Mouse (Mus musculus) kidney, postnatal 4 days (tissue): Measurements from ENCODE around the gene Crlf2.

Experiments used
- DNase-seq, 2 experiments: peaks; one replicate each; pipeline ENCODE4 v3.0.0; 2021; ENCODE audit warnings: mixed read lengths in 2 of 2

Crlf2 gene

GRCm38 (mm10) chr5:109558404-109559160 lies at the start of gene Crlf2:
Gene Crlf2, minus strand, starts transcription at chr5:109558993.
- peak; percentile 98 for DNase-seq

DNA sequence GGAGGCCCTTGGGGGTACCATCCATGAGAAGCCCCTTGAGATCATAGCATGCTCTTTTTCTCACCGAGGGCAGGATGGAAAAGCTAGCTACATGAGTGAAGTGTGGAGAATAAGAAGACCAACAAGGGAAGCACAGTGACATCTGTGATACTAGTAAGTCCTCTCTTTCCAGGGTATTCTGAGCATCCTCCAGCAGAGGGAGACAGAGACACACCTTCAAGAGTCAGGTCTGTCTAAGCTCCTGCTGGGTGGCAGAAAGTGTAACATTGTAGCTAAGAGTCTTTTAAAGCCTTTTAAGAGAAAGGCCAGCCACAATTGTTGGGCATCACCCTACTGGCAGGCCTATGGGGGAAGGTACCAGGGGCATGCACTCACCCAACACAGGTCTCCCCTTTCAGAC lies 43.8 kb upstream of the Crlf2 start:
- DNase-seq = peak; percentile 18 to 38

GRCm38 (mm10) chr5:109601080-109601479 lies 42.3 kb upstream of the Crlf2 start:
- peak; percentile 63 to 64 for DNase-seq

GRCm38 (mm10) chr5:109598876-109599275 lies 40.1 kb upstream of the Crlf2 start:
- no peak for DNase-seq

DNA sequence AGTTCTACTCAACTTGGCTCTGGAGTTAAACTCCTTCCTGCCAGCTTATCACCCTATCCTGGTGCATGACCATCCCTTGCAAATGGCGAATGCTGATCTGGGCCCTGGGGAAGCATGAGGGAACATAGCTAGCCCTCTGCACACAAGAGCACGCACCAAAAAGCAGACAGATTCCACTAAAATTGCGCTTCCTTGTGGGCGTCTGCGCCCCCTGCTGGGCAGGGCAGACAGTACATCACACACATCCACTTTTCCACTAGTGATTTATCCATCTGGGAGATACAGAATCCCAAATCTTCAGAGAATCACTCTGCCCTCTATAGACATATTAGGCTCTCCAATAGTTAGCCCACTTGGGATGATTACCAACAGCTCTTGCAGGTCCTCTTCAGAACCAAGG lies 37.9 kb upstream of the Crlf2 start:
- peak; percentile 22 to 28 for DNase-seq

DNA sequence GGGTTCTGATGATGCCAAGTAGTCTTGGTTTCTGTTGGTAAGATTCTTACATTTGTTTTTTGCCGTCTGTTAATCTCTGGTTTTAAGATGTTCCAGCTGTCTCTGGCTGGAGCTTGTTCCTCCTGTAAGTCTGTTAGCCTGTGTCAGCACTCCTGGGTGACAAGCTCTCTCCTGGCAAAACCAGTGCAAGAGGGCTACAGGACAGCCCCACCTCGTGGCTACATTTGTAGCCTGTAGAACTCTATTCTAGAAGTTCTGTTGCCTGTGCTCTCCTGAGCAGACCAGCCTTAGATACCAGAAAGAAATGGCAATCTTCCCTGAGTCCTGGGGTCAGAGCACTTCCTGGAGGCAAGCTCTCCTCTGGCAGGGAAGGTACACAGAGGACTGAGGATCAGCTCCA lies 4.0 kb upstream of the Crlf2 start:
- DNase-seq = no peak

DNA sequence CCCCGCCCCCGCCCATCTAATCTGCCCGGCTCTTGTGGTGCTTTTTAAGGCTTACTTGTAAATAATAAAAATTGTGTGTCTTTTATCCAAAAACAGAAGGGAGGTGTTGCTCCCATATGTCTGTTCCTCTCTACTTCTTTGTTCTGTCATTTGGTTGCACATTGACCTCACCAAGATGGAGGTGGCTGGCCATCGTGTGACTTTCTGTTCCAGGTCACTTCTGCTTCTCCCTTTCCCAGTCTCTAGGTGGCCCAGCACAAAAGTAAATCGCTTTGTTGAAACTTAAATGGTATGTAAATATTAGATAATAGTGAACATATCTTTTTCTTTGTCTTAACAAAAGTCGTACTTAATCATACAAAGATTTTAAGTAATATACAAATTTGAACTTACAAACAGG lies 398 bp upstream of the Crlf2 start:
- no peak for DNase-seq

DNA sequence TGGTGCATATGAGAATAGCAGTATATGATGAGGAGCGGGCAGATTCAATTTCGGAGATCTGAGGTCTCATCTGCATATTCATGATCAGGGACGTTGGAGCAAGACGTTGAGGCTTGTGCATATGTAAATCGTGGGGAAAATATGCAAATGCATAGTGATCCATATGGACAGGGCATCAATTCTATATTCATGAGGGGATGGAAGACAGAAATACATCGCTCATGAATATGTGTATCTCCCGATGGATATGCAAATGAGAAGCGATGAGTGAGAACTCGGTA lies 730 bp downstream of the Crlf2 start:
- DNase-seq = no peak

GRCm38 (mm10) chr5:109557321-109558122 lies 1.3 kb downstream of the Crlf2 start:
- peak; percentile 98 to 99 for DNase-seq

DNA sequence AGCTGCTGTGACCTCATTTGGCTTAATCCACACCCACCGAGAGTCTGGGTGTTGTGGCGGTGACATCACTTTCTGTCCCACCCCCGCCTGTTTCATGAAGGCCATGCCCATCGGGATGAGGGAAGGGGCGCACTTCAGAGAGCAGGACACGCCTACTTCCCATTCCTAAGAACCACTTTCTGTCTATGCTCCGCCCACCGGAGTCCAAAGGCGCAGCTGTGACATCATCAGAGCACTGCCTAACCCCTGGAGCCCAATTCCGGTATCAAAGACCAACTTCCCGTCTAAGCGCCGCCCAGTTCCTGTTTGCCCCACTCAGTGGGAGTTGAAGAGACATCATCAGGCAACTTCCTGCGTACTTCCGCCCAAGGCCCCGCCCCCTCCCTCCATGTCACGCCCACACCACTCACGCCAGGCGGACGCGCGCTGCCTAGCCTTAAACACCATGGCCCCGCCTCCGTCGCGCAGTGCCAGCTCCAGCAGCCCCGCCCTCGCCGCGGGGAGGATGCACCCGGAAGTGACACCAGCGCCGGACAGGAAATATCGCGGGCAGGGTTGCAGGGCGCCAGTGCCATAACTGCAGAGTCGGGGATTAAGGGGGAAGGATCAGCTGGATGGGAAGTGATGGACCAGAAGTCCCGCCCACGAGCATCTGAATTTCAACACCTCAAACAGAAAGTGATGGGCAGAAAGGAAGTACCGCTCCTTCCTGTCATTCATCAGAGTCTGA lies 2.0 kb downstream of the Crlf2 start:
- peak; percentile 94 to 97 for DNase-seq

- peak; percentile 29 to 34 for DNase-seq
Measured at GRCm38 (mm10) chr5:109555676-109556571, 2.9 kb downstream of the Crlf2 start.

DNA sequence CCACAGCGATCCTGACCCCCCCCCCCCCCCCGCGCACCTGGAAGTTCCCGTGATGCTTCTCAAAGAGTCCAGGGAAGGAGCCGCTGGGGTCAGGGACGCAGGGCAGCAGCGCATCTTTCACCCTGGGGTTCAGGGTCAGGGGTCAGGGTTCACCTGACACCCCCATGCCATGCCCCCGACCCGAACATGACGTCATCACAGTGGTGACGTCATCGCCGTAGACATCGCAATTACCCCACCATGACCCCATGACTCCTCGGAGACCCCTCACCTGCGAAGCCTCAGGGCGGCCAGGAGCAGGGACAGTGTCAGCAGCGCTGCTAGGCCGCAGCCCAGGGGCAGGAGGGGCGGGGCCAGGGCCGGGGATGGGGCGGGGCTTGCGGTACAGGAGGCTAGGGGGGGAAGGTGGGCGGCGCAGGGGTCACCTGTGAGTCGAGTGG lies 3.5 kb downstream of the Crlf2 start:
- peak in 1 of 2 experiments; percentile 12 for DNase-seq

DNA sequence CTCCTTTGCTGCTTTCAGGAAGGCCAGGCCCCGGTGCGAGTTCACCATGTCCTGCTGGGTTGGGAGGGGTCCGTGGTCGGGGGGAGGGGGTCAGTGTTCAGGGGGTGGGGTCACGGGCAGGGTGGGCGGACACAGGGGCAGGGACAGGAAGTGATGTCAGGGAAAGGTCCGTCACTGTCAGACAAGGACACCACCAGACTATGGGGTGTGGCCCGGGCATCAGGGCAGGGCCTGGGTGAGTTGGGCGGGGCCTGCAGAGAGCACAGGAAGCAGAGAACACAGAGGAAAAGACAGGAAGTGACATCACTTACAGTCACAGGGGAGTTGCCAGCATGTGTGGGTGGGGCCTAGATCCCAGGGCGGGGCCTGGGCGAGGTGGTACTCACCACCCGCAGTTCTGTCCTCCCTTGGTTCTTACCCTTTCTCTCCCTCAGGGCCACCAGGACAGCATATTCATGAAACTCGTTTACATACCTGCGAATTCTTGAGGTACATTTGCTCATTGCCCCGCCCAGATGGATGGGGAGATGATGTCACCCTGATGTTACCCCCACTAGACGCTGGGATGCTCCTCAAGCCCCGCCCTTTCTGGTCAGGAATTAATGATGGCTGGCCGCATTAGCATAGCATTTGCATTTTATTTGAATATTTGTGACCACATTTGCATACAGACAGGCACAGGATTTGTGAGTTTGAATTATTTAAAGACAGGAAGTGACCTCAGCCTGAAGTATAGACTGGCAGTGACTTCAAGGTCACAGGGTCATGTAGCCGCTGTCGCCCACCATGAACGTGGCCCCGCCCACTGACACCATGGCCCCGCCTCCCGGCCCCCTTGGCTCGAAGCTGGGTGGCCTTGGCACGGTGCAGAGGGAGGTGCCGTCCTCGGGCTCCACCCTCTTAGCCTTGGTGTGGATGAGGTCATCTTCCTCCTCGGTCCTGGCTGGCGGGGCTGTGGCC lies 4.4 kb downstream of the Crlf2 start:
- DNase-seq = peak; percentile 17 to 20

GRCm38 (mm10) chr5:109553160-109553930 lies 5.4 kb downstream of the Crlf2 start:
- DNase-seq = peak; percentile 4 to 18

- DNase-seq = no peak
Measured at GRCm38 (mm10) chr5:109552541-109552940, 6.3 kb downstream of the Crlf2 start.

DNA sequence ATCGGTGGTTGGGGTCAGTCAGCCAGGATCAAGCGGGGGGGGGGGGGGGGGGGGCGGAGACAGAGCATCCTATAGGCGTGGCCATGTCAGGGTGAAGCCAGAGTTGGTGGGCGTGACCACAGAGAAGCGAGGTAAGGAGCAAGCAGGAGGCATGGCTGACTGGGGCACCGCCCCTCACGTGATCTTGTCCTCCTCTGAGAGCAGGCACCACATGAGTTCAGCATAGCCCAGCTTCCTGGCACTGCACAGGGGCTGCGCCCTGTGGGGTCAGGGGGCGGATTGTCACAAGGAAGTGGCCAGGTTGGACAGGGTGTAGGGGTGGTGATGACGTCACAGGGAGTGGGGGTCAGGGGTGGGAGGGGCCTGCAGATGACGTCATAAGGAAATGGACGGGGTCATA lies 6.7 kb downstream of the Crlf2 start:
- peak; percentile 2 to 5 for DNase-seq

DNA sequence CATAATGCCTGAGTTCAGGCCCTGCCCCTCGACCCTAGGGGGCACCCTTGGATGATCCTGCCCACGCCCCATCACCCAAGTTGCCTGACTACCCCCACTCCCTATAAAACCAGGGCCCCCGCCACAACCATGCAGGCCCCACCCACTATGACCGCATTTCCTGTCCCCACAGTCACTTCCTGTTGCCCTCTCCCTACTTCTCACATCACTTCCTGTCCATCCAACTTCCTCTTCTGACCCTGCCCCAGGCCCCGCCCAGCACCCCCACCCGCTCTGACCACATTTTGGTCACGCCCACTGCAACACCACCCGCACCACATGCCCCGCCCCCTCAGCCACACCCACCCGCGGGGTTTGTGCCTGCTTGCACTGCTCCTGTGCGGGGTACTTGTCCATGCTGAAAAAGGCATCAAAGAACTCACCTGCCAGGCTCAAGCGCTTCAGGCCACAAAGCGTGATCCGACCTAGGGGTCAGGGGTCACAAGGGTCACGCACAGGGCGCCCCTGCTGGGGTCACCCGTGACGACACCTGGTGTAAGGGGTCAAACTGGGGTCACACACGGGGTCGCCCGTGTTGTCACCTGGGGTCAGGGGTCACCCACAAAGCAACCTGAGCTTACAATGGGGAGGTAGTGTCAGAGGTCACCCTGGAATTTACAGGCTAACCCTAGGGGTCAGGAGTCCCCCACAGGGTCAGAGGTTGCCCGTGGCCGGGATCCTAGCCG lies 7.6 kb downstream of the Crlf2 start:
- peak in 1 of 2 experiments; percentile 17 for DNase-seq

GRCm38 (mm10) chr5:109550225-109550935 lies 8.4 kb downstream of the Crlf2 start:
- DNase-seq = peak in 1 of 2 experiments; percentile 6

DNA sequence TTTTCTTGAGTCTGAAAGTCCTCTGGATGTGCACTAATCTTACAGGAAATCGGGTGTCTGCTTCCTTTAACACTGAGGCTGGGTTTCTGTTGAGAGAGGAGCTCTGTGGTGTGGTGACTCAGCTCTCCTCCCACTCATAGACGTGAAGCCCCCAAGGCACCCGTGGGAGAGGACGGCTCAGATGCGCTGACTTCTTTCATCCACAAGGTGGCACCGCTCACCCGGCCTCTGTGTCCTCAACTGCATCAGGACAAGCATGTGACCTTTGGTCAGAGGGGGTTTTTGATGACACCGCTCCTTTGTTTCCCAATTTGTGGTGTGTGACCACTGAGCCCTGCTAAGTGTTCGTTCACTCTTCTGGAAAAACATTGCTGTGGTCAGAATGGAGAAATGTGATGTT lies 10.1 kb downstream of the Crlf2 start:
- peak; percentile 40 to 49 for DNase-seq
